In the genomic region with DNA sequence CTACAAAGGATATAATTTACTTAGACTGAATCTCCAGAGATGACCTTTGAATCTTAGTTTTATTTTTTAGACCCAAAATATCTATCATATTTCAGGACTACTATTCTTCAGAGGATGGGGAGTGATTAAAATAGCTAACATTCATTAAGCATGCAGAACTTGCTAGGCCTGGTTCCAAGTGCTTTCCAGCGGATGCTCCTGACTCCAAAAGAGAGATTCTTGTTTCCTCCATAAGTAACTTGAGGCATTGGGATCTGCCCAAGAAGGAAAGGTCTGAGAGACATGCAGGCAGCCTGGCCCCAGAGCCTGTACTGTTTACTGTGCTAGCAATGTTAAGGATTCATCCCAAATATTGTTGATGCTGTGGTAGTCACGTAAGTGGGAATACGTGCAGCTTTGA, we compare ENCODE assay signal across 21 mouse cellular contexts. TPM values are rescaled to one million over a fixed set of nuclear protein-coding genes. Genes with fewer than 3 reads are reported as not detected.
A peak's percentile ranks its signal among the peaks of the same experiment; 100 is the strongest.
DNase-seq lines count a peak whose midpoint lies in the region; ATAC-seq and TF ChIP-seq lines count a peak whose summit lies in the region.
"Had no signal": no experiment of that assay in that cellular context is flagged by ENCODE, and none has a peak within 500 bp of the region (broad histone marks: within the 10 kb centered on the region; RNA-seq: fewer than 3 reads in every experiment).

No protein-coding gene starts in this region.

- no peaks in the 10 kb centered on the region for H3K9me3 ChIP-seq in kidney, postnatal 0 days (replicated peaks; ENCODE audit: low read length)
- H3K9me3 ChIP-seq in kidney, embryonic 15.5 days (replicated peaks): no peaks in the 10 kb centered on the region
- no peaks in the 10 kb centered on the region for H3K9me3 ChIP-seq in stomach, postnatal 0 days (ENCODE audit: control insufficient read depth, low read length)
- H3K9me3 ChIP-seq in hindbrain, embryonic 11.5 days (ENCODE audit: control insufficient read depth, low read length): no peaks in the 10 kb centered on the region
- H3K9me3 ChIP-seq: forebrain, embryonic 12.5 days; intestine, embryonic 15.5 days; limb, embryonic 10.5 days; liver, embryonic 13.5 days had no signal

- TF ChIP-seq EP300 in stomach, postnatal 0 days (optimal IDR thresholded peaks at IDR 0.05): no peak

- no peak overlapping the region for H3K9ac ChIP-seq in kidney, postnatal 0 days (ENCODE audit: low read depth, low read length)
- no peak overlapping the region for H3K9ac ChIP-seq in kidney, embryonic 15.5 days
- no peak overlapping the region for H3K9ac ChIP-seq in stomach, postnatal 0 days (ENCODE audit: low read length)
- no peak overlapping the region for H3K9ac ChIP-seq in hindbrain, embryonic 11.5 days (ENCODE audit: low read depth, low read length)
- H3K9ac ChIP-seq: forebrain, embryonic 12.5 days; hindbrain, embryonic 14.5 days; intestine, embryonic 15.5 days; liver, embryonic 13.5 days had no signal

- no peak overlapping the region for H3K4me2 ChIP-seq in kidney, postnatal 0 days (ENCODE audit: low read length)
- no peak overlapping the region for H3K4me2 ChIP-seq in kidney, embryonic 15.5 days
- no peak overlapping the region for H3K4me2 ChIP-seq in stomach, postnatal 0 days (replicated peaks; ENCODE audit: low read depth)
- no peak overlapping the region for H3K4me2 ChIP-seq in hindbrain, embryonic 11.5 days (replicated peaks; ENCODE audit: low read depth, low read length)
- H3K4me2 ChIP-seq: forebrain, embryonic 12.5 days; hindbrain, embryonic 14.5 days; intestine, embryonic 15.5 days; liver, embryonic 13.5 days had no signal

- peak; percentile 37 to 42 for DNase-seq in heart, adult 18-20 months
- DNase-seq in heart, postnatal 36 days: no peak
- peak; percentile 51 for DNase-seq in kidney, postnatal 0 days (ENCODE audit: low spot score)
- DNase-seq in heart, postnatal 14 days: peak; percentile 17 to 27
- no peak for DNase-seq in stomach, postnatal 0 days (ENCODE audit: low spot score)
- DNase-seq in hindbrain, embryonic 11.5 days (ENCODE audit: low spot score): no peak
- DNase-seq: adrenal gland, postnatal 25 days; B cell, adult 2 months; cerebellum, adult 8-10 months; liver, embryonic 13.5 days; midbrain, embryonic 14.5 days; thymus, adult 2 months had no signal

- no peaks in the 10 kb centered on the region for H3K36me3 ChIP-seq in kidney, postnatal 0 days (ENCODE audit: insufficient read depth, low read length)
- no peaks in the 10 kb centered on the region for H3K36me3 ChIP-seq in kidney, embryonic 15.5 days
- H3K36me3 ChIP-seq in stomach, postnatal 0 days (ENCODE audit: control insufficient read depth, insufficient read depth, low read length): no peaks in the 10 kb centered on the region
- no peaks in the 10 kb centered on the region for H3K36me3 ChIP-seq in hindbrain, embryonic 11.5 days (ENCODE audit: control insufficient read depth, insufficient read depth, low read length)
- H3K36me3 ChIP-seq: forebrain, embryonic 12.5 days; intestine, embryonic 15.5 days; limb, embryonic 10.5 days; liver, embryonic 13.5 days had no signal

- intact Hi-C loops in heart, postnatal 36 days (cut with DNase I): no loop called here
- intact Hi-C loops in heart, postnatal 14 days (cut with DNase I): no loop called here

- TF ChIP-seq CTCF in kidney, postnatal 0 days (IDR thresholded peaks at IDR 0.05; ENCODE audit: low read depth): no peak
- no peak for TF ChIP-seq CTCF in stomach, postnatal 0 days (IDR thresholded peaks at IDR 0.05; ENCODE audit: low read depth)

- no peak for ATAC-seq in kidney, postnatal 0 days (replicated peaks; ENCODE audit: low FRiP score, low read depth)
- no peak for ATAC-seq in kidney, embryonic 15.5 days (replicated peaks; ENCODE audit: low FRiP score)
- ATAC-seq in stomach, postnatal 0 days (ENCODE audit: low FRiP score, low TSS enrichment): no peak
- ATAC-seq in hindbrain, embryonic 11.5 days (ENCODE audit: low FRiP score): no peak
- ATAC-seq: activated CD4-positive, CD25-positive, alpha-beta regulatory T cell, adult 4 months; intestine, embryonic 15.5 days; Patski had no signal

- H3K4me3 ChIP-seq in kidney, postnatal 0 days (replicated peaks; ENCODE audit: low read depth, low read length): no peak overlapping the region
- H3K4me3 ChIP-seq in kidney, embryonic 15.5 days (replicated peaks): no peak overlapping the region
- H3K4me3 ChIP-seq in stomach, postnatal 0 days (ENCODE audit: low read depth, low read length): no peak overlapping the region
- no peak overlapping the region for H3K4me3 ChIP-seq in hindbrain, embryonic 11.5 days (ENCODE audit: low read depth, low read length)
- H3K4me3 ChIP-seq: forebrain, embryonic 12.5 days; intestine, embryonic 15.5 days; left cerebral cortex, adult 2 months; limb, embryonic 10.5 days; liver, embryonic 13.5 days; myocyte had no signal

- H3K4me1 ChIP-seq in kidney, postnatal 0 days (replicated peaks; ENCODE audit: insufficient read depth, low read length): no peaks in the 10 kb centered on the region
- H3K4me1 ChIP-seq in kidney, embryonic 15.5 days: no peaks in the 10 kb centered on the region
- H3K4me1 ChIP-seq in stomach, postnatal 0 days (replicated peaks; ENCODE audit: control insufficient read depth, insufficient read depth): no peaks in the 10 kb centered on the region
- H3K4me1 ChIP-seq in hindbrain, embryonic 11.5 days (replicated peaks; ENCODE audit: control insufficient read depth, insufficient read depth, low read length): no peaks in the 10 kb centered on the region
- H3K4me1 ChIP-seq: intestine, embryonic 15.5 days; limb, embryonic 10.5 days; liver, embryonic 13.5 days had no signal

- WGBS in kidney, postnatal 0 days: 82% methylated on average over 3 of the region's 3 CpGs
- 85% methylated on average over 3 of the region's 3 CpGs for WGBS in kidney, embryonic 15.5 days
- WGBS in stomach, postnatal 0 days: 53% methylated on average over 3 of the region's 3 CpGs
- 88% methylated on average over 3 of the region's 3 CpGs for WGBS in hindbrain, embryonic 11.5 days

- H3K27ac ChIP-seq in kidney, postnatal 0 days: no peak overlapping the region
- no peak overlapping the region for H3K27ac ChIP-seq in kidney, embryonic 15.5 days
- 0 out of 2 replicates have a peak overlapping the region, but pooled peaks have one; percentile 40 for H3K27ac ChIP-seq in stomach, postnatal 0 days (replicated peaks)
- H3K27ac ChIP-seq in hindbrain, embryonic 11.5 days (ENCODE audit: low read depth, low read length): no peak overlapping the region
- H3K27ac ChIP-seq: forebrain, embryonic 12.5 days; hindbrain, embryonic 14.5 days; intestine, embryonic 15.5 days; left cerebral cortex, adult 2 months; limb, embryonic 10.5 days; liver, embryonic 13.5 days had no signal

- H3K27me3 ChIP-seq in kidney, postnatal 0 days (ENCODE audit: insufficient read depth, low read length): no peaks in the 10 kb centered on the region
- no peaks in the 10 kb centered on the region for H3K27me3 ChIP-seq in kidney, embryonic 15.5 days
- no peaks in the 10 kb centered on the region for H3K27me3 ChIP-seq in stomach, postnatal 0 days (ENCODE audit: control insufficient read depth, insufficient read depth, low read length)
- H3K27me3 ChIP-seq in hindbrain, embryonic 11.5 days (ENCODE audit: control insufficient read depth, insufficient read depth, low read length): no peaks in the 10 kb centered on the region
- H3K27me3 ChIP-seq: forebrain, embryonic 12.5 days; intestine, embryonic 15.5 days; liver, embryonic 13.5 days; Patski had no signal

RNA-seq across cellular contexts. Expression of gene Sntb2, which starts 26.8 kb away (rescaled TPM):
- total RNA-seq in heart, adult 18-20 months (2021): 1 to 10 TPM; 9.6 to 9.7 TPM
- total RNA-seq in heart, postnatal 36 days (2021): 10 to 100 TPM; 12.7 to 13.7 TPM
- 10.1 and 10.5 TPM in 2 replicates for polyA plus RNA-seq in kidney, postnatal 0 days (2015; fragmentation: Nextera tagmentation; extraction: Ambion mirVana)
- 15.6 and 16.4 TPM in 2 replicates for polyA plus RNA-seq in kidney, embryonic 15.5 days (2015; fragmentation: Nextera tagmentation; extraction: Ambion mirVana)
- 10 to 100 TPM; 19.9 to 21.0 TPM for total RNA-seq in heart, postnatal 14 days (2021)
- polyA plus RNA-seq in stomach, postnatal 0 days (2015; fragmentation: Nextera tagmentation; extraction: Ambion mirVana): 9.1 and 10.2 TPM in 2 replicates
- 7.5 and 9.9 TPM in 2 replicates for polyA plus RNA-seq in hindbrain, embryonic 11.5 days (2014; fragmentation: Nextera tagmentation; extraction: Ambion mirVana)

Comparison
In these comparisons a context has a peak if more than half of its experiments do, and no peak if none do; other contexts are left out.
1. DNase-seq: peak in heart, adult 18-20 months (2 of 2), kidney, postnatal 0 days (single experiment) and heart, postnatal 14 days (2 of 2); none in heart, postnatal 36 days (0 of 2), stomach, postnatal 0 days (single experiment) and hindbrain, embryonic 11.5 days (single experiment).